10 mouse cellular contexts compared by ENCODE assay signal in the genomic region with DNA sequence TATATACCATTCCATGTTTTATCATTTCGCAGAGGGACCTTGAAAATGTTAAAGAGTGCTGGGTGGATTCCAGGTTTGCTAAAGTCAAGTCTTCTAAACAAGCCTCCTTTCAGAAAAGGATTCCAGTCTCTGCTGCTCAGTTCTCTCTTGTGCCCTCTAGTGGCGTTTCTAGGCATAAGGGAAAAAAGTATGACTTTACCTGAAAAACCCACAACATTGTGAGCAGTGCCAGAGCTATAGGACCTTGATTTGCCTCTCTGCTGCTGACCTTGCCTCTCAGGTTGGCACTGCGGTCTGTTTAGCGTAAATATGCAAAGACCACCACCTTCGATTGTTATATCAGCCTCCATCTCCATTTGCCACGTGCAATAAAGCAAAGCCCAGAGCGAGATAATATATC. TPM values are rescaled to one million over a fixed set of nuclear protein-coding genes. Genes with fewer than 3 reads are reported as not detected.
DNase-seq lines count a peak whose midpoint lies in the region; TF ChIP-seq lines count a peak whose summit lies in the region.
"Had no signal": no experiment of that assay in that cellular context is flagged by ENCODE, and none has a peak within 500 bp of the region (broad histone marks: within the 10 kb centered on the region; RNA-seq: fewer than 3 reads in every experiment).

No protein-coding gene starts in this region.

- no peak for DNase-seq in left cerebral cortex, adult 2 months (ENCODE audit: extremely low spot score in 1 of 2, low spot score in 2 of 2)
- DNase-seq in left cerebral cortex, adult 11 months (ENCODE audit: low spot score), result no peak
- DNase-seq in NIH3T3 (ENCODE audit: low read depth), result peak; percentile 68
- DNase-seq in embryo, embryonic 11 days, result peak; percentile 56
- peak; percentile 59 for DNase-seq in lung, postnatal 10 days
- DNase-seq in right cerebral cortex, postnatal 10 days (ENCODE audit: low spot score in 2 of 2), result no peak
- DNase-seq in ovary, postnatal 36 days (ENCODE audit: low spot score), result no peak
- DNase-seq in gastrocnemius, adult 8-10 months (ENCODE audit: low spot score in 2 of 2), result no peak
- DNase-seq: liver, embryonic 13.5 days had no signal

- intact Hi-C loops in left cerebral cortex, adult 2 months (cut with DNase I), result no loop called here

- TF ChIP-seq CTCF in left cerebral cortex, adult 2 months (IDR thresholded peaks at IDR 0.05), result peak; percentile 69

- no peak overlapping the region for H3K27ac ChIP-seq in left cerebral cortex, adult 2 months
- H3K27ac ChIP-seq: embryonic facial prominence, embryonic 15.5 days; liver, embryonic 13.5 days had no signal

- H3K4me3 ChIP-seq in left cerebral cortex, adult 2 months, result no peak overlapping the region
- H3K4me3 ChIP-seq: embryonic facial prominence, embryonic 15.5 days; liver, embryonic 13.5 days had no signal

RNA-seq across cellular contexts. Expression of a gene that starts 13.9 kb away (rescaled TPM):
- 1 to 10 TPM; 8.6 to 9.5 TPM for total RNA-seq in left cerebral cortex, adult 2 months (2021)
- total RNA-seq in gastrocnemius, adult 8-10 months (2022), result 10 to 100 TPM; 31.0 to 48.5 (median 41.2) TPM

RNA-seq across cellular contexts. Expression of a gene that starts 47.8 kb away (rescaled TPM):
- total RNA-seq in left cerebral cortex, adult 2 months (2021), result 1 to 10 TPM; 3.2 to 4.2 TPM
- total RNA-seq in gastrocnemius, adult 8-10 months (2022), result 1 to 10 TPM; 5.0 to 6.5 (median 5.7) TPM

Comparison
In these comparisons a context has a peak if more than half of its experiments do, and no peak if none do; other contexts are left out.
1. DNase-seq: peak in NIH3T3 (single experiment), embryo, embryonic 11 days (single experiment) and lung, postnatal 10 days (single experiment); none in left cerebral cortex, adult 2 months (0 of 2), left cerebral cortex, adult 11 months (single experiment), right cerebral cortex, postnatal 10 days (0 of 2), ovary, postnatal 36 days (single experiment) and gastrocnemius, adult 8-10 months (0 of 2).